Mouse (Mus musculus) embryonic fibroblast, embryonic 13.5 days (primary cell): ENCODE data around the gene Abcg4. TPM values are rescaled to one million over a fixed set of nuclear protein-coding genes. Genes with fewer than 3 reads are reported as not detected.

ENCODE experiments used
- H3K27ac ChIP-seq: 2 replicates; pipeline ENCODE4 v1.5.1; 2012; ENCODE audit warnings: low read length, control low read depth, inconsistent platforms; ENCODE audit not compliant: insufficient read depth
- H3K4me1 ChIP-seq: 2 replicates; pipeline ENCODE4 v1.6.1; 2011; ENCODE audit warnings: low read length; ENCODE audit not compliant: control insufficient read depth, insufficient read depth
- H3K4me3 ChIP-seq: 2 replicates; pipeline ENCODE4 v1.5.1; 2011; ENCODE audit warnings: mild to moderate bottlenecking, control low read depth, low read length; ENCODE audit not compliant: insufficient read depth
- CTCF ChIP-seq: IDR thresholded peaks from 2 replicates; pipeline ENCODE4 v1.5.1; 2011; ENCODE audit warnings: mild to moderate bottlenecking, control low read depth, low read length, moderate library complexity, borderline replicate concordance; ENCODE audit not compliant: insufficient read depth
- POLR2A ChIP-seq: IDR thresholded peaks from 2 replicates; pipeline ENCODE4 v1.6.1; 2011; ENCODE audit warnings: low read depth, mild to moderate bottlenecking, control low read depth, low read length, moderate library complexity
- polyA plus RNA-seq: library from polyadenylated mRNA; stranded (reverse); fragments of >200 nt; gene quantifications from 2 replicates; pipeline ENCODE4 v1.2.4, GENCODE M21; 2011; ENCODE audit warnings: low read depth; ENCODE audit not compliant: missing spikeins, insufficient read length

Abcg4 gene
- polyA plus RNA-seq, 1 experiment, result 1.6 TPM

GRCm38 (mm10) chr9:44256213-44256612, 32.2 kb downstream of the Abcg4 start:
- no peak overlapping the region for H3K4me3 ChIP-seq
- no peaks in the 10 kb centered on the region for H3K4me1 ChIP-seq
- no peak overlapping the region for H3K27ac ChIP-seq
- TF ChIP-seq POLR2A (no peak), CTCF (no peak)

DNA sequence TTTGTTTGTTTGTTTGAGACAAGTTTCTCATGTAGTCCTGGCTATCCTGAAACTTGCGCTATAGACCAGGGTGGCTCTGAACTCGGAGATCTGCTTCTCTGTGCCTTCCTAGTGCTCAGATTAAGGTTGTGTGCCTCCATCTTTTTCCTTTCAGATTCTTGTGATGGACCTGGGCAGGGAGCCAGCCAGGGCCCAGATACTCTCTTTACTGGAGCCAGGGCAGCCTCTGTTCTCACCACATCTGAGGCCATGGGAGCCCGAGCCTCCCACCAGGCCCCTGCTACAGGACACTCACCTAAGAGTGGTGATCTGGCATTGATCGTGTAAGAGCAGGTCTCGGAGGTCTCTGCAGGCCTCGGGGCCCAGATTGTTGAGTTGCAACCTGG, 33.3 kb downstream of the Abcg4 start:
- Histone ChIP-seq H3K4me3 (no peak overlapping the region), H3K4me1 (no peaks in the 10 kb centered on the region), H3K27ac (no peak overlapping the region)
- TF ChIP-seq CTCF (no peak), POLR2A (no peak)

DNA sequence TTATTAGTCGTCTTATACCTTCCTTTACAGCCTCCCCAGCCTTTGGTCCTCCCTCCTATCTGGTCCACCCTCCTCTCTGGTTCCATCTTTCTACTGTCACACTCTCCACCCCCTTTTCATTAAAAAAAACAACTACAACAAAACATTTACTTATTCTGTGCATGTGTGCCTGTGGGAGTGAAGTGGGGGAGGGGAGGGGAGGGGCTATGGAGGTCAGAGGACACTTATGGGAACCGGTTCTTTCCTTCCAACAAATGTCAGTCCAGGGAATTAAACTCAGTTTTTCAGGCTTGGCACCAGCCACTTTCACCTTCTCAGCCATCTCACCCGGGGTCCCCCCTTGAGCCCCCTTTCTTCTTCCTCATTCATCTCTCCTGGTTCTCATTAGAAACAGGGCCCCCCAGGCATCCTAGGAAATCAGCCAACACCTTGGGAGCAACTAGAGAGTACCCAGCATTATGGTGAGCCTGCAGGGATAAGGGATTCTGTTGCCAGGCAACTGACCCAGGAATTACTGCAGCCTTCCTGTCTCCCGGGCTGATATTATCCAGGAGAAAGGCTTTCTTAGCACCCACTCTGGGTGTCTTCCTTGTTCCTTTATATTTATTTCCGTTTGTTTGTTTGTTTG, 33.8 kb downstream of the Abcg4 start:
- H3K4me1 ChIP-seq, result no peaks in the 10 kb centered on the region
- TF ChIP-seq CTCF (no peak), POLR2A (no peak)

DNA sequence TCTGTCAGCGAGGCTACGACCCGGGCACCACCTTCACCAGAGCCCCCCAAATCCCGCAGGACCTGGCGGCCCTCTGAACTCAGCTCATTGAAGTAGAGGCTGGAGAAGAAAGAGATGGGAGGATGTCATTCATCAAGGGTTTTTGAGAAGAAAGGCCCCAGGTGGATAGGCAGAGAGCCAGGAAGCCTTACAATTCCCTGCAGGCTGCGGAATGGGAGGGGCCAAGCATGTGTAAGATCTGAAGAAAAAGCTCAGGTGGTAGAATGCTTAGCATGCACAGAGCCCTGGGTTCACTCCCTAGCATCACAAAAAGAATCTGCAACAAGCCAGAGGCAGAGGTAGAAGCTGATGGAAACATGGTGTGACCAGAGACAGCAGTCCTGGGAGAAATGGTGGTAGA, 35.0 kb downstream of the Abcg4 start:
- Histone ChIP-seq H3K4me3 (no peak overlapping the region), H3K27ac (no peak overlapping the region)
- TF ChIP-seq CTCF (no peak), POLR2A (no peak)

More for the DNA sequence above, 33.8 kb downstream of the Abcg4 start:
- H3K4me3 ChIP-seq, result no peak overlapping the region
- no peak overlapping the region for H3K27ac ChIP-seq

DNA sequence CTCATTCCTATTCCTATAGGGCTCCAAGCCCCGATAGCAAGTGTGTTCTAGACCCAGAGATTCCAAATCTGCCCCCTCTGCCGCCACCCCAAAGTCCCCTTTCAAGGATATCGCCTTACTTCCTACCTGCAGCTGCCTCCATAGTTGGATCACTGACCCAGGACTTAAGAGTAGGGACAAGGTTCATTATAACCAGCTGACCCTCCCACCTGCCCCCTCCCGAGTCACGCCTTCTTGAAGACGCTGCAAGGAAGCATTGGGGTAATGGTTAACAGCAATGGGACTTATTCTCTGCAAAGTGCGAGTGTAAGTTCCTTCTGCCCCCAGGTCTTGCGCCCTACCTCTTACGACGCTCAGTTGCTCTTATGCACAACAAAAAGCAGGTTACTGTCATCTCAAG, 37.1 kb downstream of the Abcg4 start, which contains the start of gene Pdzd3:
TSS of gene Pdzd3 (minus strand) at position 158 of the 400 bp plus-strand sequence.
- no peaks in the 10 kb centered on the region for H3K4me1 ChIP-seq
- H3K4me3 ChIP-seq, result no peak within 1 kb of the TSS
- H3K27ac ChIP-seq, result no peak within 1 kb of the TSS
- no peak for TF ChIP-seq POLR2A
- TF ChIP-seq CTCF, result no peak

More for the DNA sequence above, 35.0 kb downstream of the Abcg4 start:
- no peaks in the 10 kb centered on the region for H3K4me1 ChIP-seq

DNA sequence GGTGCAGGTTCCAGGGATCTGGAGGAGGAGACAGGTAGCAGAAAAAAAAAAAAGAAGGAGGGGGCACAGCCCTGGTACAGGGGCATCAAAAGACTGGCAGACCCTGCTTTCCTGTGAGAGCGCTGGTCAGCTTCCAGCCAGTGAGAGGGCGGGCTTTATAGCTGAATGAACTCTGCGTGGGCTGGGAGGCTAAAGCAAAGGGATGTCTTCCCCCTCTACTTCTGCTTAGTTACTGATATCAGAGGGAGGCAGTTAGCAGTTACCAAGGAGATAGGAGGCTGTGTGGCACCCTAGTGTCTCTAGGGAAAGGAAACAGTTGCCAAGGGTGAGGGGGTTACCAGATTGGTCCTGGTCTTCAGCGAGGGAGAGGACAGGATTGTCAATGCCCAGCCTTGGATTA, 38.0 kb downstream of the Abcg4 start:
- Histone ChIP-seq H3K27ac (no peak overlapping the region), H3K4me3 (no peak overlapping the region), H3K4me1 (no peaks in the 10 kb centered on the region)
- TF ChIP-seq CTCF (no peak), POLR2A (no peak)

DNA sequence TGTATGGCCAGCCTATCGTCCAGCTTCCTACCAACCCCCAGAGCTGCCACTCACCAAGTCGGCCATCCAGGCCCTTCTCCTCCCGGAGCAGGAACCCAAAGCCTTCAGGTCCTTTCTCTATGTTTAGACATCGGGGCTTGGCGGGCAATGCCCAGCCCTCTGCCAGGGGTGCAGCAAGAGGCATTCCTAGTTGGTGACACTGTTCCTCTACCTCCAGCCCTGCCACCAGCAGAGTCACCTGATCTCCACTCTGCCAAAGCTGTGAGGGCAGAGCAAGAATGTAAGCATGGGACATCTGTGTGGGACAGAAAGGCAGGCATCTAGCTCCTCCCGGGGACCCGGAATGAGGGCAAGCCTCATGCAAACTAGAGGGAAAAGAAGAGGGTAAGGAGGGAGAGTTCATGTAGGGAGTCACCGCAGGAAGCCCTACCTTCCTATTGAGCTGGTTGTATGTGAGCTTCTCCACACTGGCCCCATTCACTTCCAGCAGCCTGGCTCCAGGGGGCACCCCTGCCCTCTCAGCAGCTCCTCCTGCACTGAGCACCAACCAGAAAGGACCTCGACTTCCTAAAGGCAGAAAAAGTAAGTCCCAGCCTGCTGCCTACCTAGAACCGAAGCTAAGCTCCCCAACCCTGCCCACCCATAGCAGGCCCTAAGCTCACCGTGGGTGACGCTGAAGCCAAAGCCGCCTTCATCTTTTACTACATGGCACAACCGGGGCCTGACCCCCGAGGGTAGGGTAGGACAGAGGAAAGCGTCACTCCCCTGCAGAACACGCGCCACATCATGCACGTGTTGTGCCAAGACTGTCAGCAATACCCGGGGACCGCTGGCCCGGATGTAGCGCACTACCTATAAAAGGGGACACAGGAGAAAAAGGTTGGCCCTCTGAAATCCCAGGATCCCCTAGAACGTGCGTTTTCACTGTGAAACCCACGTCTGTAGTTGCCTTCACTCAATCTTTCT, 39.0 kb downstream of the Abcg4 start:
- Histone ChIP-seq H3K4me1 (no peaks in the 10 kb centered on the region), H3K27ac (no peak overlapping the region), H3K4me3 (no peak overlapping the region)
- peak; percentile 70; the same call in 1 of the 2 replicates for TF ChIP-seq CTCF
- no peak for TF ChIP-seq POLR2A

- H3K4me3 ChIP-seq, result no peak overlapping the region
- TF ChIP-seq CTCF (no peak), POLR2A (no peak)
- no peak overlapping the region for H3K27ac ChIP-seq
- H3K4me1 ChIP-seq, result no peaks in the 10 kb centered on the region
Measured at GRCm38 (mm10) chr9:44247907-44248306, 40.5 kb downstream of the Abcg4 start.

DNA sequence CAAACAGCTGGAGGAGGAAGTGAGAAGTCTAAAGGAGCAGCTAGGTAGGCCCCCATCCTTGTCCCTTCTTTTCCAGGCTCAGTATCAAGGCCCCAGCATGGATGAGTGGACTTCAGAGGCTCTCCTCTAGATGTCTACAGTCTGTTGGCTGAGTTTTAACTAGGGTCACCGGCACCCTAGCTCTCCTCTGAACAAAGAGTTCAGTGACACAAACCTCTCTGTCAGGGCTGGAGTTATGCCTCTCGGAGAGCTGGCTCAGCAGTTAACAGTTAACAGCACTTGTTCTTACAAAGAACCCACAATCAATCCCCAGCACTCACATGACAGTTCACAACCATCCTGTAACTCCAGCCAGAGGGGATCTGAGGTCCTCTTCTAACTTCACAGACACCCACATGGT, 44.8 kb downstream of the Abcg4 start:
- Histone ChIP-seq H3K4me3 (no peak overlapping the region), H3K27ac (no peak overlapping the region), H3K4me1 (no peaks in the 10 kb centered on the region)
- TF ChIP-seq POLR2A (no peak), CTCF (no peak)

GRCm38 (mm10) chr9:44241418-44241817, 47.0 kb downstream of the Abcg4 start:
- Histone ChIP-seq H3K4me1 (no peaks in the 10 kb centered on the region), H3K4me3 (no peak overlapping the region), H3K27ac (no peak overlapping the region)
- TF ChIP-seq CTCF (no peak), POLR2A (no peak)
